Mouse (Mus musculus) hindbrain, embryonic 10.5 days (tissue): ENCODE data around the gene Zfp663. TPM values are rescaled to one million over a fixed set of nuclear protein-coding genes. Genes with fewer than 3 reads are reported as not detected.

Experiments
- DNase-seq: peaks from one replicate; pipeline ENCODE4 v3.0.0-alpha.2; 2017; ENCODE audit warnings: low spot score
- H3K27ac ChIP-seq: fragments of 300-500 bp; sonication (generic); 2 replicates; pipeline ENCODE4 v1.5.1; 2016; ENCODE audit warnings: mild to moderate bottlenecking, moderate library complexity
- H3K27me3 ChIP-seq: fragments of 300-500 bp; sonication (generic); 2 replicates; pipeline ENCODE4 v1.6.1; 2016; ENCODE audit warnings: mild to moderate bottlenecking; ENCODE audit not compliant: poor library complexity, insufficient read depth, severe bottlenecking
- H3K36me3 ChIP-seq: fragments of 300-500 bp; sonication (generic); 2 replicates; pipeline ENCODE4 v1.6.1; 2016; ENCODE audit warnings: mild to moderate bottlenecking, moderate library complexity
- H3K4me1 ChIP-seq: fragments of 300-500 bp; sonication (generic); replicated peaks from 2 replicates; pipeline ENCODE4 v1.6.1; 2016; ENCODE audit warnings: mild to moderate bottlenecking
- H3K4me3 ChIP-seq: fragments of 300-500 bp; sonication (generic); 2 replicates; pipeline ENCODE4 v1.5.1; 2016; ENCODE audit warnings: mild to moderate bottlenecking, moderate library complexity
- H3K9me3 ChIP-seq: fragments of 300-500 bp; sonication (generic); 2 replicates; pipeline ENCODE4 v1.6.1; 2016; ENCODE audit warnings: mild to moderate bottlenecking, moderate library complexity
- WGBS: fragments of 180-500 bp; shearing (Covaris S2); methylation state at CpG from one replicate; pipeline ENCODE4 v1.1.7; 2016; 5-methylcytosine and 5-hydroxymethylcytosine counted together
- polyA plus RNA-seq: library from polyadenylated mRNA; unstranded; fragments of >200 nt; fragmentation: Nextera tagmentation; extraction: Ambion mirVana; gene quantifications from 2 replicates; pipeline ENCODE4 v1.2.1, GENCODE M21; 2016

Gene Zfp663
- polyA plus RNA-seq, 1 experiment from 2014 or later: 6.7 TPM

DNA sequence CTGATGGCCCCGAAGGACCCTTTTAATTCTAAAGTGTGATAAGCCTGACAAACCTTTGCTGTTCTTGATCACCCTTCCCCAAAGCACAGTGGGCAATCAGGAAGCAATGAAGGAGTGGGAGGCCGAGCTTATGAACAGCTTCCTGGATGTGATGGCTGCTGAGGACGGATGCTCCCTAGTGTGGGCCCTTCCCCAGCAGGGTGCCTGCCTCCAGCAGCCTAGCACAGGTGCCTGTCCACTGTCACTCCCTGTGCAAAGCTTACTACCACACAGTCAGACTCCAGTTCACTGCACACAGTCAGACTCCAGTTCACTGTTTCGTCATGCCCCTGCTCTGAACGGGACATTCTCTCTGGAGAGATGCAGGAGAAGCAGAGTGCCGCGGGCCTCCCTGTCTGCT, 56.1 kb downstream of the Zfp663 start:
- Histone ChIP-seq H3K36me3 (peaks cover 88% of the 10 kb centered on the region), H3K4me3 (no peak overlapping the region), H3K27me3 (peaks cover 38% of the 10 kb centered on the region), H3K27ac (peak overlapping the region; percentile 35; the same call in 1 of the 2 replicates), H3K9me3 (no peaks in the 10 kb centered on the region), H3K4me1 (peaks cover 57% of the 10 kb centered on the region)
- WGBS: 69% methylated on average over 7 of the region's 7 CpGs
- no peak for DNase-seq

DNA sequence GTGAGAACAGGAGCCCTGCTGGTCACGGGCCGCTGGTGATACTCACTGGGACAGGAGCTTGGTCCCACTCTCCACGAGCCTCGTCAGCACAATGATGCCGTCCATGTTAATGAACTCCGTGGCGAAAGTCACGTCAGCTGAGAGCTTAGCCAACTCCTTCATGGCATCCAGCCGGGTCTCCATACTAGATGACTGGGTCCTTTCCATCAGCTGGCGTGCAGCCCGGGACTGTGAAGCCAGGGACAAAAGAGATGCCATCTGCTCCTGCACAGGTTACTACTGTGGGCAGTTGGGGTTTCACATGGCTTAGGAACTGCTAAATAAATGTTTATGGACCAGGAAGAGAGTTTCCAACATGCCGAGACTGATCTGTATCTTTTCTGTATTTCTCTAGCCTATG, 57.0 kb downstream of the Zfp663 start:
- no peak for DNase-seq
- peaks cover 49% of the 10 kb centered on the region for H3K4me1 ChIP-seq
- WGBS: 80% methylated on average over 12 of the region's 12 CpGs
- H3K4me3 ChIP-seq: no peak overlapping the region
- peaks cover 96% of the 10 kb centered on the region for H3K36me3 ChIP-seq
- H3K27ac ChIP-seq: no peak overlapping the region
- peaks cover 38% of the 10 kb centered on the region for H3K27me3 ChIP-seq
- no peaks in the 10 kb centered on the region for H3K9me3 ChIP-seq

GRCm38 (mm10) chr2:165310818-165311425, 57.6 kb downstream of the Zfp663 start:
- H3K27me3 ChIP-seq: peaks cover 36% of the 10 kb centered on the region
- H3K36me3 ChIP-seq: peaks cover 99% of the 10 kb centered on the region
- H3K4me1 ChIP-seq: peaks cover 42% of the 10 kb centered on the region
- peak overlapping the region; percentile 18; the same call in 1 of the 2 replicates for H3K27ac ChIP-seq
- no peak for DNase-seq
- 59% methylated on average over 13 of the region's 13 CpGs for WGBS
- H3K4me3 ChIP-seq: no peak overlapping the region
- no peaks in the 10 kb centered on the region for H3K9me3 ChIP-seq

- no peak for DNase-seq
- no peak overlapping the region for H3K4me3 ChIP-seq
- peaks cover 20% of the 10 kb centered on the region for H3K27me3 ChIP-seq
- peaks cover 99% of the 10 kb centered on the region for H3K36me3 ChIP-seq
- no peaks in the 10 kb centered on the region for H3K9me3 ChIP-seq
- H3K27ac ChIP-seq: no peak overlapping the region
- 91% methylated on average over 6 of the region's 6 CpGs for WGBS
- H3K4me1 ChIP-seq: peaks cover 21% of the 10 kb centered on the region
Measured at GRCm38 (mm10) chr2:165307801-165308200, 60.7 kb downstream of the Zfp663 start.

DNA sequence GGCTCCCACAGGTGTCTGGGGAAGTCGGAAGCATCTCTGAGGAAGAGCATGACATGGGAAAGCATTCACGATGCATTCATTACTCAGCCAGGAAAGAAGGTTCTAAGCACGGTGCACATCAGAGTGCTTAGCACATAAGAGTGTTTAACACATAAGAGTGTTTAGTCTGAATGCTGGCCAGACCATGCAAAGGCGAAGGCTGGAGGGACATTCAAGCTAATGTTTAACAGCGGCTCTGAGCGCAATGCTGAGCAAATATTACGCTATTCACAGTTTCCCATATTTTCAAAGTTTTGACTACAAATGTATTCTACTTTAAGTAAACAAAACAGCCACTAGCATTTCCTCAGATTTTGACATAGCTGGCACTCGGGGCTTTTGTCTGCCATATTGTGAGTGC, 63.1 kb downstream of the Zfp663 start:
- peaks cover 9% of the 10 kb centered on the region for H3K4me1 ChIP-seq
- H3K27me3 ChIP-seq: no peaks in the 10 kb centered on the region
- no peaks in the 10 kb centered on the region for H3K9me3 ChIP-seq
- H3K4me3 ChIP-seq: no peak overlapping the region
- WGBS: 93% methylated on average over 8 of the region's 8 CpGs
- H3K36me3 ChIP-seq: peaks cover 93% of the 10 kb centered on the region
- no peak for DNase-seq
- no peak overlapping the region for H3K27ac ChIP-seq

- Histone ChIP-seq H3K4me3 (no peak overlapping the region), H3K27ac (no peak overlapping the region), H3K36me3 (peaks cover 93% of the 10 kb centered on the region), H3K4me1 (peaks cover 5% of the 10 kb centered on the region; the same call in 1 of the 2 replicates), H3K27me3 (no peaks in the 10 kb centered on the region), H3K9me3 (no peaks in the 10 kb centered on the region)
- 88% methylated on average over 19 of the region's 19 CpGs for WGBS
- no peak for DNase-seq
Measured at GRCm38 (mm10) chr2:165304819-165305218, 63.7 kb downstream of the Zfp663 start.

GRCm38 (mm10) chr2:165303354-165304012, 65.0 kb downstream of the Zfp663 start:
- Histone ChIP-seq H3K27ac (no peak overlapping the region), H3K36me3 (peaks cover 93% of the 10 kb centered on the region)

GRCm38 (mm10) chr2:165301409-165301808, 67.1 kb downstream of the Zfp663 start:
- WGBS: 63% methylated on average over 3 of the region's 3 CpGs
- Histone ChIP-seq H3K36me3 (peaks cover 93% of the 10 kb centered on the region), H3K27me3 (no peaks in the 10 kb centered on the region), H3K4me1 (0 out of 2 replicates have a peak, but pooled peaks cover 5% of the 10 kb centered on the region), H3K27ac (no peak overlapping the region), H3K9me3 (no peaks in the 10 kb centered on the region), H3K4me3 (no peak overlapping the region)
- no peak for DNase-seq

More at GRCm38 (mm10) chr2:165303354-165304012, 65.0 kb downstream of the Zfp663 start:
- no peaks in the 10 kb centered on the region for H3K9me3 ChIP-seq
- 90% methylated on average over 6 of the region's 6 CpGs for WGBS
- no peak overlapping the region for H3K4me3 ChIP-seq
- DNase-seq: no peak
- H3K4me1 ChIP-seq: 0 out of 2 replicates have a peak, but pooled peaks cover 5% of the 10 kb centered on the region
- H3K27me3 ChIP-seq: no peaks in the 10 kb centered on the region

Other genes starting within 250 kb of the Zfp663 start
- 4.4 and 8.7 TPM in 2 replicates for gene Cdh22, start 133.9 kb downstream of the Zfp663 start, polyA plus RNA-seq
- 68.3 and 73.0 TPM in 2 replicates for gene Slc35c2, start 80.9 kb downstream of the Zfp663 start, polyA plus RNA-seq
- gene Elmo2, start 42.2 kb downstream of the Zfp663 start, polyA plus RNA-seq: 90.0 and 94.6 TPM in 2 replicates
- 16.9 and 19.9 TPM in 2 replicates for gene Zfp334, start 19.5 kb upstream of the Zfp663 start, polyA plus RNA-seq
- 0.07 TPM in 1 of 2 replicates, not detected in the other for gene Ocstamp, start 31.7 kb upstream of the Zfp663 start, polyA plus RNA-seq
- gene Slc13a3, start 104.5 kb upstream of the Zfp663 start, polyA plus RNA-seq: 0.84 and 1.1 TPM in 2 replicates
- 56.9 and 59.5 TPM in 2 replicates for gene Trp53rka, start 124.6 kb upstream of the Zfp663 start, polyA plus RNA-seq
- gene Slc2a10, start 135.1 kb upstream of the Zfp663 start, polyA plus RNA-seq: 4.2 and 5.0 TPM in 2 replicates
- gene Eya2, start 226.3 kb upstream of the Zfp663 start, polyA plus RNA-seq: 28.1 and 32.8 TPM in 2 replicates